Comparison of ENCODE assay signal across 12 mouse cellular contexts in the genomic region with DNA sequence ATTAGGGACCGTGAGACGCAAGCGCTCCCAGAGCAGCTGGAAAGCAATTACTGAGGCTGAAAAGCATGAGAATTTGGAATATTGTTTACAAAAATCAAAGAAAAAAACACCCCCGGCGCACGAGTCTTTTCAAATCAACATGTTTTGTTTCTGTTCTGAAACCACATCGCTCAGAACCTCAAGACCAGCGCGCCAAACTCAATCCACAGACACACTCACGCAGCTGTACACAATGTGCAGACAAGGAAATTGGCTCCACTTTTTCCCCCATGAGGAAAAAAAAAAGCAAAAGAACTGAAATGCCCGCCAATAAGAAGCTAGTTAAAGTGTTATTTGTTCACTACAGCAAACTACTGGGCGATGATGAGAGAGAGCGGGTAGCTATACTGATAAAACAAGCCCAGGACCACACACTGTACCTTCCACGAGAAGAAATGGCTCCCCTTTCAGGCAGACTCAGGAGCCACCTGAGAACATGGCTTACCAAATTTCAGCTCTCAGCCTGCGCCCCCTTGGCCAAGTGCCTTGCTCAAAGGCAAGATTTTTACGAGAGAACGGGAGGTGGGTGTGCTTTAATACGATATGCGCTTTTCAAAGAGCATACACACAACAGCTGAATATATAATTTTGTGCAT.
DNase-seq lines count a peak whose midpoint lies in the region; ATAC-seq and TF ChIP-seq lines count a peak whose summit lies in the region.
"Had no signal": no experiment of that assay in that cellular context is flagged by ENCODE, and none has a peak within 500 bp of the region (broad histone marks: within the 10 kb centered on the region; RNA-seq: fewer than 3 reads in every experiment).

No protein-coding gene starts in this region.

- peaks cover 3% of the 10 kb centered on the region; the same call in 1 of the 2 replicates for H3K4me1 ChIP-seq in forebrain, embryonic 13.5 days
- H3K4me1 ChIP-seq in forebrain, embryonic 12.5 days: peaks cover 9% of the 10 kb centered on the region; the same call in 1 of the 2 replicates
- no peaks in the 10 kb centered on the region for H3K4me1 ChIP-seq in lung, postnatal 0 days (ENCODE audit: insufficient read depth, low read depth, low read length)
- H3K4me1 ChIP-seq: liver, embryonic 15.5 days had no signal

- no peak overlapping the region for H3K9ac ChIP-seq in forebrain, embryonic 13.5 days
- H3K9ac ChIP-seq in forebrain, embryonic 12.5 days: no peak overlapping the region
- no peak overlapping the region for H3K9ac ChIP-seq in lung, postnatal 0 days (replicated peaks; ENCODE audit: low read depth)
- H3K9ac ChIP-seq: liver, embryonic 15.5 days had no signal

- intact Hi-C loops in left cerebral cortex, postnatal 25 days (cut with DNase I): no loop called here
- intact Hi-C loops in left cerebral cortex, postnatal 4 days (cut with DNase I): no loop called here

- TF ChIP-seq CTCF in lung, postnatal 0 days (IDR thresholded peaks at IDR 0.05): no peak

- H3K4me3 ChIP-seq in forebrain, embryonic 13.5 days: no peak overlapping the region
- H3K4me3 ChIP-seq in forebrain, embryonic 12.5 days (replicated peaks): no peak overlapping the region
- no peak overlapping the region for H3K4me3 ChIP-seq in lung, postnatal 0 days (ENCODE audit: low read depth, low read length)
- H3K4me3 ChIP-seq: liver, embryonic 15.5 days had no signal

- no peak overlapping the region for H3K27ac ChIP-seq in forebrain, embryonic 13.5 days
- no peak overlapping the region for H3K27ac ChIP-seq in forebrain, embryonic 12.5 days
- no peak overlapping the region for H3K27ac ChIP-seq in lung, postnatal 0 days (ENCODE audit: low read length)
- H3K27ac ChIP-seq: liver, embryonic 15.5 days had no signal

- ATAC-seq in forebrain, embryonic 13.5 days: no peak; the same call in 1 of the 2 replicates
- ATAC-seq in forebrain, embryonic 12.5 days (ENCODE audit: low FRiP score): no peak
- peak; percentile 32; the same call in 1 of the 2 replicates for ATAC-seq in lung, postnatal 0 days
- ATAC-seq: inflammation-experienced regulatory T-cells, adult 6 months had no signal

- H3K4me2 ChIP-seq in forebrain, embryonic 13.5 days: peak overlapping the region; percentile 25; the same call in 1 of the 2 replicates
- no peak overlapping the region for H3K4me2 ChIP-seq in forebrain, embryonic 12.5 days
- H3K4me2 ChIP-seq in lung, postnatal 0 days (replicated peaks; ENCODE audit: low read depth, low read length): peak overlapping the region; percentile 25
- H3K4me2 ChIP-seq: liver, embryonic 15.5 days had no signal

- no peaks in the 10 kb centered on the region for H3K36me3 ChIP-seq in forebrain, embryonic 13.5 days (ENCODE audit: poor library complexity, severe bottlenecking)
- H3K36me3 ChIP-seq in forebrain, embryonic 12.5 days (replicated peaks): no peaks in the 10 kb centered on the region
- no peaks in the 10 kb centered on the region for H3K36me3 ChIP-seq in lung, postnatal 0 days (ENCODE audit: insufficient read depth, low read length)
- H3K36me3 ChIP-seq: liver, embryonic 15.5 days had no signal

- WGBS in forebrain, embryonic 13.5 days: 62% methylated on average over 19 of the region's 19 CpGs
- 64% methylated on average over 19 of the region's 19 CpGs for WGBS in forebrain, embryonic 12.5 days
- WGBS in lung, postnatal 0 days: 52% methylated on average over 19 of the region's 19 CpGs

- DNase-seq in left cerebral cortex, postnatal 25 days (ENCODE audit: low spot score in 2 of 2): peak; percentile 13 to 17
- DNase-seq in left cerebral cortex, postnatal 4 days: no peak
- DNase-seq in gastrocnemius, postnatal 10 days: peak; percentile 6
- peak; percentile 19 for DNase-seq in lung, postnatal 0 days (ENCODE audit: low spot score)
- DNase-seq in cerebellum, adult 9-10 months: no peak
- DNase-seq in c-Kit-positive CD71-positive TER-119-positive erythroid progenitor cells, embryonic 14.5 days (ENCODE audit: low spot score): no peak
- DNase-seq: adrenal gland, postnatal 25 days; layer of hippocampus, adult 9-11 months had no signal

- no peak for TF ChIP-seq EP300 in lung, postnatal 0 days (IDR thresholded peaks at IDR 0.05)

- H3K27me3 ChIP-seq in forebrain, embryonic 13.5 days: no peaks in the 10 kb centered on the region
- H3K27me3 ChIP-seq in forebrain, embryonic 12.5 days: no peaks in the 10 kb centered on the region
- no peaks in the 10 kb centered on the region for H3K27me3 ChIP-seq in lung, postnatal 0 days (replicated peaks; ENCODE audit: insufficient read depth, low read length)
- H3K27me3 ChIP-seq: liver, embryonic 15.5 days had no signal

- H3K9me3 ChIP-seq in forebrain, embryonic 13.5 days (replicated peaks): no peaks in the 10 kb centered on the region
- no peaks in the 10 kb centered on the region for H3K9me3 ChIP-seq in forebrain, embryonic 12.5 days
- H3K9me3 ChIP-seq in lung, postnatal 0 days (ENCODE audit: low read length): no peaks in the 10 kb centered on the region
- H3K9me3 ChIP-seq: liver, embryonic 15.5 days had no signal

Comparison
In these comparisons a context has a peak if more than half of its experiments do, and no peak if none do; other contexts are left out.
1. DNase-seq: peak in left cerebral cortex, postnatal 25 days (2 of 2), gastrocnemius, postnatal 10 days (single experiment) and lung, postnatal 0 days (single experiment); none in left cerebral cortex, postnatal 4 days (single experiment), cerebellum, adult 9-10 months (single experiment) and c-Kit-positive CD71-positive TER-119-positive erythroid progenitor cells, embryonic 14.5 days (single experiment).